Mouse (Mus musculus) brain, embryonic 18.5 days (tissue): ENCODE measurements around the gene Nav2.

Experiments
- DNase-seq: peaks from one replicate; pipeline ENCODE4 v3.0.0-alpha.2; 2012; ENCODE audit warnings: low read depth, low spot score

The Nav2 gene

DNA sequence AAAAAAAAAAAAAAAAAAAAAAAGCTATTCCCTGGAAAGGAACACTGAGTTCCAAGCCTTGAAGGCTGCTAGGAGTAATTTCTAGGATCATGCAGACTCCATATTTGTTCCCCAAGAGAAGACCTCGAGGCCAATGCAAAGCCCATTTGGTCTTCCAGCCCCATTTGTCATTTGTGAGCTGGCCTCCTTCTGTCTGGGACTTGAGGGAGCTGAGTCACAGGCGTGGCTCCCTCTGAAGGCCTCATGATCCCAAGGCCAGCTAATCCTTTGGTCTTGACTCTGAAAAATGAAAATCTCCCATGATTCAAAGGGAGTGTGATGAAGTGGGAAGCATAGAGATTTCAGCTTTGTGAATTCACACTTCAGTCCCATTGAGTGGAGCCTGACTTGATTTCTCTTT, 370.0 kb downstream of the Nav2 start:
- no peak for DNase-seq

DNA sequence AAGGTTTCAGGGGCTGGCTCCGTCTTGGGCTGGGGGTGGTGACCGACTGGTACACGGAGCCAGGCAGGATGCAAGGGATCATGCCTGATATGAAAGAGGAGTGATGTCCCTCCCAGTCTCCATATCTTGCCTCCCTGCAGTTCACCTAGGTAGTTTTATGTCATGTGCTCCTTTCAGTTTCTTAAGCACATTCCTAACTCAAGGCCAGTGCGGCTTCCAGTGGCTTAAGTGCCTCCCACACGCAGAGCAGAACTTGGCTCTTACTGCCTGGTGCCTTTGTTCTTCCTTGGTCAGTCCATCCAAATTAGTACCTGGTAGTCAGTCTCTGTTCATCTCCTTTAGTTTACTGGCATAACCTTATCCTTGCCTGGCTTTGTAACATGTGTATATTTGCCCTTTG, 371.9 kb downstream of the Nav2 start:
- no peak for DNase-seq

DNA sequence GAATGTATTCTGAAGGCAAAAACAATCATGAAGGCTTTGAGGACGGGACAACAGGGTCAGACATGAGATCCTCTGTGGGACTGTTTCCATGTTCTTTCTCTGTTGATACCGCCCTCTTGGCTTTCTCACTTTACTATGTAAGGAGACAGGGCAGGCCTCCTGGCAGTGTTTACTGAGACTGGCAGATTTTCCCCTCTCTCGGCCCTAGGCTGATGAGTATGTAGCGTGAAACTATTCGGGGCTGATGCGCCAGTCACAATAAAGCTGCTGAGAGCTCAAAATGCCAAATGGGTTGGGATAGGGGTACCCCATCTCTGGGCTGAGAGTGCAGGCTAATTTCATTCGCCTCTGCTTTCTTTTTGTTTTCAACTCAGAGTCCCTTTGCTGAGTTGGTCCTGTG, 373.9 kb downstream of the Nav2 start:
- no peak for DNase-seq

GRCm38 (mm10) chr7:49283507-49284361, 375.2 kb downstream of the Nav2 start:
- no peak for DNase-seq

GRCm38 (mm10) chr7:49288186-49288585, 379.7 kb downstream of the Nav2 start:
- DNase-seq, result no peak

DNA sequence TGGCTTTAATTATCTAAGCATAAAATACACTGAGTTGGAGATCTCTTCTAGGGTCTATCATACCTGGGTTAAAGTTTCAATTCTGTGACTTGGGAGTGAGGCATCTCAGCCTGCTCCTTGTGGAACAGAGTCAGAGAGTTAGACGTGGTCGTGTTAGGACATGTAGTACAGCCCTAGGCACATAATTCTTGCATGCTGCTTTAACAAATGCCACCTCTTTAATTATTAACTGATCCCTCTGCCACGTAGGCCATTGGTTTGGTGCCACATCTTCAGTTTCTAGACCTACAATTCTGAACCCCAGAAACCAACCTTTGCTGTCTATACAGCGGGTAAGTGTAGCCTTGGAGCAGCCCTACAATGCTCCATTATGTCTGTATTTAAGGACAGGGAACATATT, 381.8 kb downstream of the Nav2 start:
- no peak for DNase-seq

DNA sequence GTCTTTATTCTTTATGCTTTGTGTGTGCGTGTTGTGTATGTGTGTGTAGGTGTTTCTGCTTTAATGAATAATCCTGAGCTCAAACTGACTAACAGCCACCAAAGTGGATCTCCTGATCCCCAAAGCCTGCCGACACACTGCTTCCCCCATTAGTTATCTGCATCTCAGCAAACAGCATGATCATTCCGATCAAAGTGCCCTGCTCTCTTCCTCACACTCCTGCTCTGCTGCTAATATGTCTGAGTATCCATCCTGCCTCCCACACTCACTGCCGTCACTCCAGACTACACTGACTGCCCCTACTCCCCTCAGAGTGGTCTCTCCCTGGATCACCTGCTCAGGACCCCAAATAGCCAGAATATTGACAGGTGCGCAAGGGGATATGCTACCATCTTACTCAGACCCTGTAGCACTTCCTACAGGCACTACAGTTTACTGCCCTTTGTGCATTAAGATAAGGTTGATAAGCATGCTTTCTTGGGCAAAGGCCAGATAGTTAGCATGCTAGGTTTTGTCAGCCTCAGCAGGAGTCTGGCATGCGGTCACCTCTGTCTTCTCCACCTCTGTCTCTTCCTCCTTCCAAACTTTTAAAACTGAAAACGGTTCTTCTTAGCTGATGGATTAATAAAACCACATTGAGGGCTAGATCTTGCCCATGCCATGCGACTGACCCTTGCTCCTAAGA, 382.8 kb downstream of the Nav2 start:
- DNase-seq, result no peak

DNA sequence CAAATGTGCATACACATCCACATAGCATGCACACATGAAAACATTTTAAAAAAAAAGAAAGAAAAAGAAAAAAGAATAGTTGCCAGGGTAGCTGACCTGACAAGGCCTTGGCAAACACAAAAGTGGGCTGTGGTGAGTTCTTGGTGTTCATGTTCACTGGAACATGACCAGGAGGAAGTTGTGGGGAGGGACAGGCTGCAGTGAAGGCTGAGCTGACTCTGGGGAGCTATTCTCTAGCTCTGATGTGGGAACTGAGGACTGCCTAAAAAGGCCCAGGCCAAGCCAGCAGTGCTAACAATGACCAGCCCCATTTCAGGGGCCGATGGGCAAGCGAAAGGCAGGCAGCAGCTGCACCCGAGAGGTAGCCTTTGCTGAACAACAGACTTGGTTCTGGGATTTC, 388.6 kb downstream of the Nav2 start:
- no peak for DNase-seq

DNA sequence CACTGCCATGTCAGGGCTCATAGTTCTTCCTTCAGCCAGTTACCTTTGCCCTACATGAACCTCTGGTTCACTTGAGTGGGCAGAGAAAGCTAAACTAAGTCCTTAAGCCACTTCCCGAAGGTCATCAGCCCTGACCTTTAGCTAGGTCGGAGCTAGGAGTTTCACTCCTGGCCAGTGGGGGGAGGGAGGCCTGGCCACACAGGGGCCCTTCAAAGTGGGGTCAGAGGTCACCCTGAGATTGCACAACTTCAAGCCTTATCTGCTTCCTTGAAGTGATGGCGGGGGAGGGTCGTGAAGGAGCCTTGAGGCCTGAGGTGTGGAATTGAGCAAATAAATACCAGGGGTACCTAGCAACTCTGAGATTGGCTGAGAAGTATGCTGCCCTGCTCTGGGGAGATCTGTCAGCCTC, 389.9 kb downstream of the Nav2 start:
- no peak for DNase-seq

DNA sequence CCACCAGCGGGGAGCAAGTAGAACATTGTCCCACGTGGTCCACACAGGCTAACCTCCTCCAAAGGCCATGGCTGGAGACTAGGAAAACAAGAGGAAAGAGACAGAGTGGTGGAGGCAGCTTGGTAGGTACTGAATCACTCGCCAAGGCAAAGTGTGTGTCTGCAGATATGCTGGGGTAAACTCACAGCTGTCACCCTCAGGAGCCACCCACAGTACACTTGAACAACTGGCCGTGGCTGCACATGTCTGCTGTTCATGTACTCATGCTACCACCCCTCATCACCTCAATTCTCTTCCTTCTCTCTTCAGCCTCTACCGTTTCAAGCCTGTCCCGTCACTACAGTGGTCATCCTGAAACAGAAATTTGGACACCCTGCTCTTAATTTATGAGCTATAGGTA, 393.0 kb downstream of the Nav2 start:
- no peak for DNase-seq

DNA sequence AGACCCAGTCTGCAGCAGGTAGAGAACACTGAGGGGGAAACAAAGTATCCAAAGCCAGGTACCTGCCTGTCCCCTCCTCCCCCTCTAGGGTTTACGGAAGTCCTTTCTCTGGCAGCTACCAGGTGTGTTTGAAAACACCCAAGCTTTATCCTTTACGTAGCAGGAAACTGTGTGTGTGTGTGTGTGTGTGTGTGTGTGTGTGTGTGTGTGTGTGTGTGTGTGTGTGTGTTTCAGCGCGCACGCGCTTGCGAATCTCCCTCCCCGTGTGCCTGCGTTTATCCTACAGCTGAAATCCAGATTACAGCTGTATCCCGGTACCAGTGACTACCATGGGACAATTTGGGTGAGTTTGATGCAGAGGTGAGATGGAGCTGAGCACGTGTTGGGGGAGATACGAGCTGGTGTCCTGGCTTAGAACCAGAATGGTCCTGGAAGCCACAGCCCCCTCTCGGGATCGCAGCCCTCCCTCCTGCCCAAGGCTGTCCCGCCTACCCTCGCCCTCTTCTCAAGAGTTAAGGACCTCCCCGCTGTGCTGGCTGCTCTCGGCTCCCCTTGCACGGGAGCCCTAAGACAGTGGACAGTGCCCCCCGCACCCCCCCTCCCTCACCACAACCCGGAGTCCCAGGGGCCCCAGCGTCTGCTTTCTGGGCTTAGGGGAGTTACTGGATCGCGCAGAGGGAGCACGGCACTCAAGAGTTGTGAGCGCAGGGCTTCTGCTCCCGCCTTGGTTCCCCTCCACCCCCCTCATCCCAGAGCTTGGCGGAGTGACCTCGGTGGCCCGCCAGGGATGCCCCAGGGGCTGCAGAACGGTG, 395.3 kb downstream of the Nav2 start:
- no peak for DNase-seq

- no peak for DNase-seq
These were observed 399.2 kb downstream of the Nav2 start for GRCm38 (mm10) chr7:49307717-49308116.

DNA sequence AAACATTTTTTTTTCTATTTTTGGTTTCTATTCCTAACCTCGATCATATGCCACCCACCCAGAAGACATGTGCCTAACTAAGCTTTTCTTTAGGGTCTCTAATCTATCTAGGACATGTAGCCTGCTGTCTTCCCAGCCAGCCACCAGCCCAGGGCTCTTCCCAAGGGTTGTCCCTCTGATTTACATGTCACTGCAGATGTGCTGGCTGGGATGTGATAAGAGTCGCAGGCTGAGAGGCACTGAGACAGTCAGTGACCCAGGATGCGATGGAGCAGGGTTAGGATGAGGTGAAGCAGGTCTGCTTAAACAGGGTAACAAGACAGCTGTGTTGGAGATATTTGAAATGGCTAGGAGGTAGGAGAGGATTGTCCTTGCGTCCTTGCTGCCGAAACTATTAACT, 401.2 kb downstream of the Nav2 start:
- no peak for DNase-seq

GRCm38 (mm10) chr7:49313945-49314344, 405.4 kb downstream of the Nav2 start:
- no peak for DNase-seq

DNA sequence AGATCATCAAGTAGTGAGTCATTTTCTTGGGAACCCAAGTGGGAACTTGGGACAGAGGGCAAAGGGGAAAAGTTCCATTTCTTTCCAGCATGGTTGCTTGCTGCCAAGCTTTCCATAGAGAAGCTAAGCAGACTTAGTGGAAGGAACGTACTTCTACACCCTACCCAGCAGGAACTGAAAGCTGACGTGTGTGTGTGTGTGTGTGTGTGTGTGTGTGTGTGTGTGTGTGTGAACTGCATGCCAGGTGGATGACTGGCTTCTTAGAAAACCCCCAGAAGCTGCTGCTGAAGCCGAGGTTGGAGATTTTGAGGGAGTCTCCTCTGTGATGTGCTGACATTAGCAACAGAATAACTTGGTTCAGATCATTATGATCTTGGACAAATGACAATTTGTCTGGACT, 406.5 kb downstream of the Nav2 start:
- no peak for DNase-seq

GRCm38 (mm10) chr7:49316600-49316999, 408.1 kb downstream of the Nav2 start:
- no peak for DNase-seq

DNA sequence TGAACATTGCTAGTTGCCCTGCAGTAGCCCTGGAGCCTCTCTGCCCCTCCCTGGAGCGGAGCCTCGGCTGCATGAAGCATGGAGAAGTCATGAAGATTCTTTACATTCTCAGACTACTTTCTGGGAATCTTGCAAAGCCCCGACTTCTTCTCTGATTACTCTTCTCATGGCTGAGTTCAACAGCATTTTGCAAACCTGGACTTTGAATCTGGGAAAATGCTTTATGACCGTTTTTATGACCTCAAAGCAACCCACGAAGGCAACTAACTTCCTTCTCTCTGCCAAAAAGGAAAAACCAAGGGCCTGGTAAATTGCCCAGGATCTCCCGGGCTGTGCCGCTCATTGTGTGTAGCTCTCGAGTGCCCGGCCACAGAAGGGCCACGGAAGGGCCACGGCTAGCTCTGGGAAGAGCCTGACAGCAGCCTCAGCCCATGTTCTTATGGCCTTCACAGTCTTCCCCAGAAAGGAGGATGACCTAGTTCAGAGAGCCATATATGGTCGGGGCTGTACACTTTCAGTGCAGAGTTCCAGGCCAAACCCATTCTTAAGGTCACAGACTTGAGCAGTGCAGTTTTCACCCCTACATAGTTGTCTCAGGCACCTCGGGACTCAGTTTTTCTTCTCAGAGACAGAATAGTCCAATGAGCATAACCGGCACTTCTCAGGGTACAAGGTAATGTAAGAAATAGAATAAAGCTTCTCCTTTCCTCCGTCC, 409.8 kb downstream of the Nav2 start:
- DNase-seq, result no peak

DNA sequence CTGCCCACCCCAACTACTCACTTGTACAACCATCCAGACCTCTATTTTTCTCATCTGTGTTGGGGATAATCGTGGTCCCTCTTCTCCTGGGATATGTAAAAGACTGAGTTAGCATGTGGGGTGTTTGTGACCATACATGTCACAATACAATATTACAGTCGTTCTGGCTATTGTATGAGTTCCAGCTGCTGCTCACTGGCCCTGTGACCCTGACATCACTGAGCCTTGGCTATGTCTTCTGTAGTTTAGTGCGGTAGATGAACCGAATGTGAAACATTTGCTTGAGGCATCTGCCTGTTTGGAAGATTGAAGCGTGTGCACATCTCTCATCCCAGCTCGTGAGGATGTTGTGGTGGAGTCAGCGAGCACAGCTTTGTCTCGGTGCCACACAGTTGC, 410.4 kb downstream of the Nav2 start:
- no peak for DNase-seq

DNA sequence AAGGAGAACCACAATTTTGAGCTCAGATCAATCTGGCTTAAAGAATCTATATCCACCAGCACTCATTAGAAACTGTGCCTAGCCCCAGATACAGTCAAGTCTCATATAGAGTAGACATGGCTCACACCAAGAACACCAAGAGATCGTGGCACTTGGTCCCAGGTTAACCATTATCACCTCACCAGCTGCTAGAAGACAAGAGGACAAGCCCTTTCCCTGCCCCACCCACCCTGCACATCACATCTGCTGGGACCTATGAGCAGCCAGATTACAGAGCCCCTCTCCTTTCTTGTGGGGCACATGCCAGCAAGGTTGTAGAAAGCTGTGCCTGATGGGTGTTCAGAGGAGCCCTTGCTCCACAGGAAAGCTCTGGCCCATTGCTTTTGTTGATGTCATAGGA, 411.5 kb downstream of the Nav2 start:
- no peak for DNase-seq

DNA sequence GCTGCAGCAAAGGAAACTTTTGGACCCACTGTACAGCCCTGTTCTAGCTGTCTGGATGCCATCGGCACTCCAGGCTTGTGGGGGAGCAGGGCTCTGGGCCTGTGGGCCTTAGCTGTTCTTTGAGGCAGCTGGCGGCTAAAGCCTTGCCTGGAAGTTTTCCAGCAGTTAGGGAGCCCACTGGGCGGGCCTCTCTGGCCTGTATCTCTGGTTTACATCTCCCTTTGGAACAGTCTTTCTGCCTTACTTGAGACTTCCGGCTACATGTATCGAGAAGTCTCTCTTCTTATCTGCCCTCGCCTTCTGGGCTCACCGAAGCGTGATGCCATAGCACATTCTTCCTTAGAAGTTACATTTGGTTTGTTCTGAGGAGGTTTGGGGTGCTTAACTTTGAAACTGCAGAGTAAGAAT, 412.6 kb downstream of the Nav2 start:
- no peak for DNase-seq

DNA sequence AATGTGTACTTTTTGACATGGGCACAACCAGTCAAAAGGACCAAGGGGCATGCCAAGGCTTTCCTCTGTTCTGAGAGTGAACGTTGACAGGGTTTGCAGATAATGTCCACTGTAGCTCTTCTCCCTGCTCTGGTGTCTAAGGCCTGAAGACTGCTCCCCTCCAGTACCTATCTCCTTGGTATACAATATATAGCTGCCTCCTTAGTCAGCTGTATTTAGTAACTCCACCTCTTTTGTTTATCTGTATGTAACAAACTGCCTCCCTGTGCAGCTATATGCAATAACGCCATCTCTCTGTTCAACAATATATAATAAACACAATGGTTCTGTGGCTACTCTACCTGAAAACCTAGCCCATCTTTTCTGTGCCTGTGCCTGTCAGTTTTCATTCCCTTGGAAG, 413.7 kb downstream of the Nav2 start:
- no peak for DNase-seq

DNA sequence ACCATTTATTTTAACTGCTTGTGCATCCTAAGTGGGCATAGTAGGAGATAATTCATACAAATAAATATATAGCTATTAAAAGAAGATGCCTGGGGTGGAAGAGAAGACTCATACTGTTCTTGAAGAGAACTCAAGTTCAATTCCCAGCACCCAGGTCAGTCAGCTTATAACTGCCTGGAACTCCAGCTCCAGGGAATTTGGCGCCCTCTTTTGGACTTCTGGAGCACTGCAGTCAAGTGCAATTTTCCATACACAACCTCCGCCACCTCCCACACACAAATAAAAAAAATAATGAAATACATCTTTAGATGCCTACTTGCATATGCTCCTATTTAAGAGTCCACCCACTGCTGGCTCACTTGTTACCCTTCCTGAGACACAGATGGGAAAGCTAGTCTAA, 416.1 kb downstream of the Nav2 start:
- DNase-seq, result no peak
